Mouse (Mus musculus): ENCODE data around the gene Ddx5.

- TF ChIP-seq TAL1 (IDR thresholded peaks at IDR 0.05; ENCODE audit: low read length) (no peak), GATA1 (IDR thresholded peaks at IDR 0.05; ENCODE audit: low read length) (no peak)
Measured at GRCm38 (mm10) chr11:106814601-106815320, 25.8 kb upstream of the Ddx5 start.
